Mouse (Mus musculus) limb, embryonic 13.5 days (tissue): ENCODE results near the gene Thoc5. TPM values are rescaled to one million over a fixed set of nuclear protein-coding genes. Genes with fewer than 3 reads are reported as not detected.

Source experiments
- ATAC-seq: fragments of 200-750 bp; cut with Nextera tagmentation; 2 replicates; pipeline ENCODE4 v1.8.0; 2017; ENCODE audit warnings: low read depth, moderate number of reproducible peaks, moderate TSS enrichment; ENCODE audit not compliant: low FRiP score
- H3K27ac ChIP-seq: fragments of 300-500 bp; sonication (generic); 2 replicates; pipeline ENCODE4 v1.5.1; 2015; ENCODE audit warnings: inconsistent platforms, mild to moderate bottlenecking, moderate library complexity
- H3K27me3 ChIP-seq: fragments of 300-500 bp; sonication (generic); 2 replicates; pipeline ENCODE4 v1.6.1; 2015; ENCODE audit warnings: mild to moderate bottlenecking, inconsistent platforms
- H3K36me3 ChIP-seq: fragments of 300-500 bp; sonication (generic); 2 replicates; pipeline ENCODE4 v1.6.1; 2015; ENCODE audit warnings: inconsistent platforms, mild to moderate bottlenecking, moderate library complexity
- H3K4me1 ChIP-seq: fragments of 300-500 bp; sonication (generic); 2 replicates; pipeline ENCODE4 v1.6.1; 2015; ENCODE audit warnings: inconsistent platforms
- H3K4me2 ChIP-seq: fragments of 300-500 bp; sonication (generic); replicated peaks from 2 replicates; pipeline ENCODE4 v1.6.1; 2015; ENCODE audit warnings: inconsistent platforms, mild to moderate bottlenecking, moderate library complexity
- H3K4me3 ChIP-seq: fragments of 300-500 bp; sonication (generic); 2 replicates; pipeline ENCODE4 v1.5.1; 2015; ENCODE audit warnings: moderate library complexity, mild to moderate bottlenecking, inconsistent platforms
- H3K9ac ChIP-seq: fragments of 300-500 bp; sonication (generic); 2 replicates; pipeline ENCODE4 v1.6.1; 2015; ENCODE audit warnings: mild to moderate bottlenecking, inconsistent platforms
- H3K9me3 ChIP-seq: fragments of 300-500 bp; sonication (generic); 2 replicates; pipeline ENCODE4 v1.6.1; 2016; ENCODE audit warnings: inconsistent platforms
- WGBS: fragments of 180-500 bp; shearing (Covaris S2); methylation state at CpG from one replicate; pipeline ENCODE4 v1.1.7; 2015; 5-methylcytosine and 5-hydroxymethylcytosine counted together
- polyA plus RNA-seq: library from polyadenylated mRNA; unstranded; fragments of >200 nt; fragmentation: Nextera tagmentation; extraction: Ambion mirVana; gene quantifications from 2 replicates; pipeline ENCODE4 v1.2.1, GENCODE M21; 2015

Thoc5 gene
- polyA plus RNA-seq, 1 experiment from 2014 or later: 36.2 TPM

GRCm38 (mm10) chr11:4921751-4922150 is 26.6 kb downstream of the Thoc5 start:
- H3K4me3 ChIP-seq: no peak overlapping the region

GRCm38 (mm10) chr11:4927224-4927623 is 32.1 kb downstream of the Thoc5 start:
- WGBS: 86% methylated on average over 3 of the region's 3 CpGs
- Histone ChIP-seq H3K4me2 (no peak overlapping the region), H3K27me3 (no peaks in the 10 kb centered on the region), H3K4me1 (peaks cover 16% of the 10 kb centered on the region), H3K4me3 (no peak overlapping the region), H3K9me3 (no peaks in the 10 kb centered on the region), H3K27ac (no peak overlapping the region), H3K36me3 (peaks cover 75% of the 10 kb centered on the region), H3K9ac (no peak overlapping the region)
- ATAC-seq: no peak

More at GRCm38 (mm10) chr11:4921751-4922150, 26.6 kb downstream of the Thoc5 start:
- H3K9ac ChIP-seq: no peak overlapping the region
- no peaks in the 10 kb centered on the region for H3K9me3 ChIP-seq
- no peak overlapping the region for H3K27ac ChIP-seq
- no peaks in the 10 kb centered on the region for H3K4me1 ChIP-seq
- H3K27me3 ChIP-seq: no peaks in the 10 kb centered on the region
- no peak for ATAC-seq
- 88% methylated on average over 7 of the region's 7 CpGs for WGBS
- no peak overlapping the region for H3K4me2 ChIP-seq
- peaks cover 95% of the 10 kb centered on the region for H3K36me3 ChIP-seq

DNA sequence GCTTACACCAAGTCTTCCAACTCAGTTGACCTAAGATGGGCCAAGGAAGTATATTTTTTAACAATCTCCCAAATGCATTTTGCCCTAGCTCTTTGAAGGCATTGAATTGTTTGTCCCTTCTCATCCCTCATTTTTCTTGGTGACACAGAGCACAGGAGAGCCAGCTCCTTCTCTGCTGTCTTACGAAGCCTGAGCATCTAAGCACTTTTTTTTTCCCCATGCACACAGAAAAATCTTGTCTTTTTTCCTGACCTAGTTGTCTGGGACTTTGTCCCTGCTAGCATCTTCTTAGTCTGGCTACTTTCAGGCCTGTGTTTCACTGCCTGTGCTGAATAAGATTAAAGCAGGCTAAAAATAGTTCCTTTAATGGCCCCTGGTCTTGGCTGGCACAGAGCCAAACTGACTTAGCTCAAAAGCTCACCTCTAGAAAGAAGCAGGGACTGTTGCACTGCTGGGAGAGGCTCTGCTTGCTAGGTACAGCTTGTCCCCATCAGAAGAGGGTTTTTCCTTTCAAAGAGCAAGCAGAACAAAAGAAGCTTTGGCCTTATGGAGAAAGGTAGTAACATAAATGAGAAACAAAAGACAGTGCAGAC is 36.0 kb downstream of the Thoc5 start:
- ATAC-seq: no peak; the same call in 1 of the 2 replicates
- Histone ChIP-seq H3K4me3 (no peak overlapping the region), H3K36me3 (peaks cover 40% of the 10 kb centered on the region), H3K4me1 (peaks cover 16% of the 10 kb centered on the region), H3K4me2 (no peak overlapping the region), H3K9me3 (no peaks in the 10 kb centered on the region), H3K27me3 (no peaks in the 10 kb centered on the region), H3K9ac (no peak overlapping the region), H3K27ac (no peak overlapping the region; the same call in 1 of the 2 replicates)
- WGBS: 58% methylated on average over 1 of the region's 1 CpGs

DNA sequence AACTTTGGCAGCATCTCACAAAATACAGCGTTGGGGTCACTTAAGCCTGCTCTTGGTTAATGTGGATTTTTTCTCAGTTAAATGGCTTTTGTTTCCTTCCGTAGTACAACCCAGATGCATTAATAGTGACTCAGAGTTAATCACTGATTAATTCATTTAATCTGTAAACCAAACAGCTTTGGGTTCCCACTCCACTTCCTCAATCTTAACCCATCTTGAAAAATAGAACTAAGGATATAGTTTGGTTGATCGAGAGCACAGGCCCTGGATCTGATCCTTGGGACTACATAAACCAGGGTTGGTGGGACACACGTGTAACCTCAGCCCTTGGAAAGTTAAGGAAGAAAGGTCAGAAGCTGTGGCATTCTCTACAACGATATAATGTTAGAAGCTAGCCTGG is 41.1 kb downstream of the Thoc5 start:
- WGBS: 79% methylated on average over 5 of the region's 5 CpGs
- Histone ChIP-seq H3K9me3 (no peaks in the 10 kb centered on the region), H3K4me3 (no peak overlapping the region), H3K27me3 (peaks cover 3% of the 10 kb centered on the region; the same call in 1 of the 2 replicates), H3K4me2 (no peak overlapping the region), H3K27ac (no peak overlapping the region), H3K4me1 (peaks cover 6% of the 10 kb centered on the region), H3K9ac (no peak overlapping the region), H3K36me3 (no peaks in the 10 kb centered on the region)
- ATAC-seq: no peak

- H3K9ac ChIP-seq: no peak overlapping the region
- peaks cover 98% of the 10 kb centered on the region for H3K27me3 ChIP-seq
- 39% methylated on average over 12 of the region's 13 CpGs for WGBS
- peak overlapping the region; percentile 54 for H3K4me3 ChIP-seq
- peaks cover 19% of the 10 kb centered on the region for H3K4me1 ChIP-seq
- peak overlapping the region; percentile 92 for H3K4me2 ChIP-seq
- no peaks in the 10 kb centered on the region for H3K36me3 ChIP-seq
- ATAC-seq: no peak
- H3K9me3 ChIP-seq: no peaks in the 10 kb centered on the region
- no peak overlapping the region for H3K27ac ChIP-seq
These were observed 51.4 kb downstream of the Thoc5 start for GRCm38 (mm10) chr11:4946530-4946929.

DNA sequence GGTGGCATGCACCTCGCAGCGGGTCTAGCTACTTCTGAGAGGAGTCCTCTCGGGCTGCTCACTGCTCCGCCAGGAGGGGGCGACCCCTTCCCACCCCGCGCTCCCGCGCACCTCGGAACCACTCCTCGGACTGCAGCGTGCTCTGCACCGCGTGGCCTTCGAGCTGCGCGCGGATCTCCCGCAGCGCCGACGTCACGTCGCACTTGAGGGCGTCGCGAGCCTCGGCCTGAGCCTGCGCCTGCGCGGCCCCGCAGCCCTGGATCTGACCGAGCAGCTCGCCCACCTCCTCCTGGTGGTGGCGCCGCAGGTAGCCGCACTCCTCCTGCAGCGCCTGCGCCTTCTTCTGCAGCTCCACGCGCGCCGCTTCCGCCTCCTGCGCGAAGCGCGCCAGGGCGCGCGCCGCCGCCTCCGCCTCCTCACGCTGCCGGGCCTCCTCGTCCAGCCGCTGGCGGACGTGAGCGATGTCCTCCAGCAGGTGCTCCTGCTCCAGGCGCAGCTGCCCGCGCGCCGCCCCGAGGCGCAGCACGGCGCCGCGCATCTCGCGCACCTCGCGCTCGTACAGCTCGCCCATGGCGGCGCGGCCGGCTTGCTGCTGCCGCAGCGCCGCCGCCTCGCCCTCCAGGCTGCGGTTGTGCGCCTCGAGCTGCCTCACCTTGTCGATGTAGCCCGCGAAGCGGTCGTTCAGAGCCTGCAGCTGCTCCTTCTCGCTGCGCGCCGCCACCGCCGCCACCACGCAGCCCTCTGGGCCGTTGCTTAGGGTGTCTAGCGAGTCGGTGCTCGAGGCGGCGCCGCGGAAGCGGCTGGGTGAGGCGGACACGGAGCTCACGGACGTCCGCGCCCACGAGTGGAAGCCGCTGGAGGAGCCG is 52.1 kb downstream of the Thoc5 start:
- Histone ChIP-seq H3K27me3 (peaks cover 98% of the 10 kb centered on the region), H3K4me2 (peak overlapping the region; percentile 92), H3K9me3 (no peaks in the 10 kb centered on the region), H3K4me1 (peaks cover 19% of the 10 kb centered on the region), H3K4me3 (peak overlapping the region; percentile 54), H3K36me3 (no peaks in the 10 kb centered on the region), H3K9ac (peak overlapping the region; percentile 35; the same call in 1 of the 2 replicates), H3K27ac (no peak overlapping the region)
- under 1% methylated on average over 120 of the region's 120 CpGs for WGBS
- ATAC-seq: peak; percentile 74; the same call in 1 of the 2 replicates

- H3K9me3 ChIP-seq: no peaks in the 10 kb centered on the region
- no peaks in the 10 kb centered on the region for H3K36me3 ChIP-seq
- peaks cover 98% of the 10 kb centered on the region for H3K27me3 ChIP-seq
- peak within 1 kb of the TSS; percentile 54 for H3K4me3 ChIP-seq
- H3K27ac ChIP-seq: no peak within 1 kb of the TSS
- H3K4me1 ChIP-seq: peaks cover 19% of the 10 kb centered on the region
- H3K9ac ChIP-seq: peak within 1 kb of the TSS; percentile 35; the same call in 1 of the 2 replicates
- peak within 1 kb of the TSS; percentile 92 for H3K4me2 ChIP-seq
- under 1% methylated on average over 34 of the region's 41 CpGs for WGBS
- no peak for ATAC-seq
These were observed 52.7 kb downstream of the Thoc5 start, which contains the start of gene Nefh for GRCm38 (mm10) chr11:4947813-4948174. Gene Nefh, minus strand, starts transcription at chr11:4948064.

GRCm38 (mm10) chr11:4948792-4949191 is 53.7 kb downstream of the Thoc5 start:
- 33% methylated on average over 8 of the region's 8 CpGs for WGBS

DNA sequence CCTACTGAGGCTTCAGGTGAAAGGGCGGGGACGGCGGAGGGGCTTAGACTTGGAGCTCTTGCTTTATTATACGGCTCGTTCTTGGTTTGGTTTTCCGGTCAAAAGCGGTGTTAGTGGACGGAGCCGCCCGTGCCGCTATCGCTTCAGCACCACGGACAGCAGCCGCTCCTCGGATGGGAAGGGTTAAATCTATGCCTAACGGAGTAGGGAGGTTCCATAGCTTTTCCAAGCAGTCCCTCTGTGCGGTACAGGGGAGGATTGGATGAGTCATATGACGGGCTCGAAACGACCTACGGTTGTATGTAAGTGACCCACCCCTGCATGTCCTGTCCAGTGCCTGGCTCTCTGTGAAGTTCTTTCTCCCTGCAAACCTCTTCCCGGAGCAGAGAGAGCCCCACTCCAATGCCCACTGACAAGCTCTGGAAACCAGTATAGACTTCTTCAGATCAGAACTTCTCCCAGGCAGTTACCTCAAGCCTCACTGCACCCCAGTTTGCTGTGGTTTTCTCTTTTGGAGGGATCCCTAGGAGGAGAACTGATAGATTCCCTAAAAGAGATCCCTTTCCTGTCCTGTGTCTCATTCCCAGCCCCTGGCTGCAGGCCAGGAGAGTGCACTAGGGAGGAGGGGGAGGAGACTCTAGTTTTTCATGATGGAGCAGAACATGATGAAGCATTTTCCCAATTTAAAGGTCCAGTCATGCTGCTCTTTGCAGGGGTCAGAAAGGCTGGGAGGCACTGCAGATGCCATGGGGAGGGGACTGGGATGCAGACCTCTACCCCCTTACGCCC is 54.3 kb downstream of the Thoc5 start:
- H3K9ac ChIP-seq: no peak overlapping the region
- no peaks in the 10 kb centered on the region for H3K9me3 ChIP-seq
- H3K4me3 ChIP-seq: no peak overlapping the region
- ATAC-seq: 0 out of 2 replicates have a peak, but pooled peaks have one; percentile 42
- WGBS: 6% methylated on average over 23 of the region's 23 CpGs
- H3K27me3 ChIP-seq: peaks cover 98% of the 10 kb centered on the region
- no peak overlapping the region for H3K4me2 ChIP-seq
- H3K27ac ChIP-seq: no peak overlapping the region
- H3K36me3 ChIP-seq: no peaks in the 10 kb centered on the region
- peaks cover 19% of the 10 kb centered on the region for H3K4me1 ChIP-seq

More at GRCm38 (mm10) chr11:4948792-4949191, 53.7 kb downstream of the Thoc5 start:
- no peak overlapping the region for H3K27ac ChIP-seq
- ATAC-seq: no peak
- no peak overlapping the region for H3K4me3 ChIP-seq
- no peaks in the 10 kb centered on the region for H3K9me3 ChIP-seq
- no peak overlapping the region for H3K9ac ChIP-seq
- peaks cover 19% of the 10 kb centered on the region for H3K4me1 ChIP-seq
- no peaks in the 10 kb centered on the region for H3K36me3 ChIP-seq
- H3K4me2 ChIP-seq: no peak overlapping the region
- peaks cover 98% of the 10 kb centered on the region for H3K27me3 ChIP-seq

GRCm38 (mm10) chr11:4953401-4953800 is 58.3 kb downstream of the Thoc5 start:
- no peaks in the 10 kb centered on the region for H3K36me3 ChIP-seq
- ATAC-seq: no peak
- 5% methylated on average over 6 of the region's 6 CpGs for WGBS
- no peak overlapping the region for H3K4me2 ChIP-seq
- H3K4me3 ChIP-seq: no peak overlapping the region
- no peak overlapping the region for H3K9ac ChIP-seq
- H3K27me3 ChIP-seq: peaks cover 95% of the 10 kb centered on the region
- H3K9me3 ChIP-seq: no peaks in the 10 kb centered on the region
- no peaks in the 10 kb centered on the region for H3K4me1 ChIP-seq
- no peak overlapping the region for H3K27ac ChIP-seq

DNA sequence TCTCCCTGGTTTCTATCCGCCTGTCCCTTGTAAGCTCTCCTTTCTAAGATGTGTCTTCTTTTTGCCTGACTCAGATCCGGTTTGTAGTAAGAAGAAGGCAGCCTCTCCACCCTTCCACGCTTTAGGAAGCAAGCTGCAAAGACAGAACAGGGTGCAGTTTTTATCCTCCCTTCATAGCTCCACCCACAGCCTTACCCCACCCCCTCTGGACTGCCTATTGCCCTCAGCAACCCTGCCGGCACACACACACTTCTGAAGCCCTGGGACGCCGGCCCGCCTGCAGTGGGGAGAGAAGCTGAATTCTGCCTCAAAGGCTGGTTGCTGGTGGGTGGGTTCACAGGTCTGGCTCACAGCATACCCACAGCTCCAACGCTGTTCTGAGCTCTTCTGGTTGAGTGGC is 58.8 kb downstream of the Thoc5 start:
- H3K27ac ChIP-seq: no peak overlapping the region
- no peak overlapping the region for H3K4me2 ChIP-seq
- H3K4me3 ChIP-seq: no peak overlapping the region
- no peak overlapping the region for H3K9ac ChIP-seq
- H3K9me3 ChIP-seq: no peaks in the 10 kb centered on the region
- H3K4me1 ChIP-seq: no peaks in the 10 kb centered on the region
- no peaks in the 10 kb centered on the region for H3K36me3 ChIP-seq
- under 1% methylated on average over 8 of the region's 8 CpGs for WGBS
- peaks cover 90% of the 10 kb centered on the region for H3K27me3 ChIP-seq
- ATAC-seq: no peak
